Mouse (Mus musculus): ENCODE results near the gene Tagap1. TPM values are rescaled to one million over a fixed set of nuclear protein-coding genes. Genes with fewer than 3 reads are reported as not detected.
"Not testable (repeated sequence)": the region's sequence is repeated elsewhere in the genome, so short reads cannot be mapped to it uniquely, and the experiment has no call there.

The Tagap1 gene
- polyA plus RNA-seq (2012; rRNA removed) (52.7 and 53.0 TPM in 2 replicates), polyA plus RNA-seq (2014; fragmentation: Nextera tagmentation; extraction: Ambion mirVana) (52.3 and 59.7 TPM in 2 replicates)

DNA sequence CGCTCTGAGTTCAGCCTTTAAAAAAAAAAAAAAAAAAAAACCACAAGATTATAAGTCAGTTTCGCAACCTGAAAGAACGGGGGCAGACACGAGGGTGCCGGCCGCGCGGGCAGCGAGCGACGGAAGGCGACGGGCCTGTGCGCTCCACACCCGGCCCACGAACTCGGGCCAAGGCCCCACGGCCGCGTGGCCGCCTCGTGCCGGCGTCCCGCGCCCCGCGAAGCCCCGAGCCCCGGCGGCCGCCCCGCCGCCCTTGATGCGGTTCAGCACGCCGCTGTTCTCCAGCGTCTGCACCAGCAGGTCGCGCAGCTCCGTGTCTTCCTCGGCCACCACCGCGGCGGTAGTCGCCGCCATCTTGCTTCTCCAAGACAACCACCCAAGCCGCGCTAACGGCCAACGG, at the start of gene Tagap1:
TSS of gene Tagap1 (minus strand) at position 381 of the 400 bp plus-strand sequence.
- not testable (repeated sequence) for DNase-seq (ENCODE audit: low spot score); H3K4me1 ChIP-seq (ENCODE audit: control insufficient read depth, insufficient read depth, low read length); H3K27me3 ChIP-seq (ENCODE audit: control insufficient read depth, insufficient read depth, low read length); H3K9me3 ChIP-seq (ENCODE audit: control insufficient read depth, low read length); H3K27ac ChIP-seq (replicated peaks; ENCODE audit: low read depth, low read length); H3K36me3 ChIP-seq (ENCODE audit: control insufficient read depth, insufficient read depth, low read length)
- WGBS = under 1% methylated on average over 40 of the region's 51 CpGs
- peak within 1 kb of the TSS; percentile 43 for H3K4me3 ChIP-seq (replicated peaks; ENCODE audit: low read length)
- H3K4me2 ChIP-seq (replicated peaks; ENCODE audit: low read depth, low read length, severe bottlenecking) = peak within 1 kb of the TSS; percentile 39; the same call in 1 of the 2 replicates
- peak; percentile 13; the same call in 1 of the 2 replicates for ATAC-seq (ENCODE audit: low FRiP score, low read depth)
- peak within 1 kb of the TSS; percentile 61 for H3K9ac ChIP-seq (ENCODE audit: low read depth, low read length, severe bottlenecking)

- not testable (repeated sequence) for H3K36me3 ChIP-seq (ENCODE audit: control insufficient read depth, insufficient read depth, low read length); DNase-seq (ENCODE audit: low spot score); H3K4me1 ChIP-seq (ENCODE audit: control insufficient read depth, insufficient read depth, low read length); H3K27ac ChIP-seq (replicated peaks; ENCODE audit: low read depth, low read length); H3K27me3 ChIP-seq (ENCODE audit: control insufficient read depth, insufficient read depth, low read length); H3K4me3 ChIP-seq (replicated peaks; ENCODE audit: low read length); H3K9ac ChIP-seq (ENCODE audit: low read depth, low read length, severe bottlenecking); H3K9me3 ChIP-seq (ENCODE audit: control insufficient read depth, low read length); H3K4me2 ChIP-seq (replicated peaks; ENCODE audit: low read depth, low read length, severe bottlenecking)
- ATAC-seq (ENCODE audit: low FRiP score, low read depth) = peak; percentile 26; the same call in 1 of the 2 replicates
- WGBS = 50% methylated on average over 4 of the region's 9 CpGs
Observed at GRCm38 (mm10) chr17:7009901-7010300, 48.9 kb upstream of the Tagap1 start.

DNA sequence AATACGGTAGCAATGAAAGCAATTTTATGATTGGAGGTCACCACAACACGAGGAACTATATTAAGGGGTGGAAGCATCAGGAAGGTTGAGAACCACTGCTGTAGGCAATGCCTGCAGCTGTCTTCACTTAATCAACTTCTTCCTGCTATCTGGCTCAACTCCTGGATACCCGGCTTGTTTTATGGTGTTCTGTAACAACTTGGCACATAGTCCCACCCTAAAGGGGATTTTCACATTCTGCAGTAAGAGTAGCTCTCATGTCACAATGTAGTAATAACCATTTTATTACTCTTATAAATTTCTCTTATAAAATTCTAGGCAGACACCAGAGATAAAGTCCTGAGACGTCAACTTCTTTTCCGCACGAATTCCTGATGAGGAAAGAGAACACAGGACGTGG, 48.5 kb upstream of the Tagap1 start:
- H3K4me2 ChIP-seq (replicated peaks; ENCODE audit: low read depth, low read length, severe bottlenecking); H3K27me3 ChIP-seq (ENCODE audit: control insufficient read depth, insufficient read depth, low read length); H3K9ac ChIP-seq (ENCODE audit: low read depth, low read length, severe bottlenecking); H3K4me3 ChIP-seq (replicated peaks; ENCODE audit: low read length); H3K9me3 ChIP-seq (ENCODE audit: control insufficient read depth, low read length); H3K27ac ChIP-seq (replicated peaks; ENCODE audit: low read depth, low read length); DNase-seq (ENCODE audit: low spot score); H3K4me1 ChIP-seq (ENCODE audit: control insufficient read depth, insufficient read depth, low read length); H3K36me3 ChIP-seq (ENCODE audit: control insufficient read depth, insufficient read depth, low read length): not testable (repeated sequence)
- ATAC-seq (ENCODE audit: low FRiP score, low read depth) = peak; percentile 81
- WGBS = no CpG with 5 or more reads among the region's 7 CpGs

- DNase-seq (ENCODE audit: low spot score); H3K9me3 ChIP-seq (ENCODE audit: control insufficient read depth, low read length); H3K27me3 ChIP-seq (ENCODE audit: control insufficient read depth, insufficient read depth, low read length); H3K9ac ChIP-seq (ENCODE audit: low read depth, low read length, severe bottlenecking); H3K4me3 ChIP-seq (replicated peaks; ENCODE audit: low read length); H3K27ac ChIP-seq (replicated peaks; ENCODE audit: low read depth, low read length); H3K4me1 ChIP-seq (ENCODE audit: control insufficient read depth, insufficient read depth, low read length); ATAC-seq (ENCODE audit: low FRiP score, low read depth); H3K4me2 ChIP-seq (replicated peaks; ENCODE audit: low read depth, low read length, severe bottlenecking); H3K36me3 ChIP-seq (ENCODE audit: control insufficient read depth, insufficient read depth, low read length): not testable (repeated sequence)
Observed at GRCm38 (mm10) chr17:7008885-7009284, 47.9 kb upstream of the Tagap1 start.

DNA sequence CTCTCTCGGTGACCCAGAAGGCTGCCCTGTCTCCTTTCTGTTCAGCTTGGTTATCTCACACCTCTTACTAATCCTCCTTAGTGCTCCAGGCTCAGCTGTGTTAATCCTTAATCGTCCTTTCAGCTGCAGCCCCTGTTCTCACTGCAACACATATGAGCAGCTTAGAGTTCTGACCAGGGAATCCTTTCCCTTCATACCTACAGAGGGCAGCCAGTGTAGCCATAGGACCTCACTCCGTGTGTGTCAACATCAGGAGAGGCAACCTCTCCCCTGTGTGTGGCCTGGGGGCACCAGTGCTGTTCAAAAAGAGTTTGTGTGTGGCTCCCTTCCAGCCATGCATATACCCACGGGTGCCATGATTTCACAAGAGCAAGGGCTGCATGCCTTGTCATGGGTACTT, 44.7 kb upstream of the Tagap1 start:
- not testable (repeated sequence) for H3K36me3 ChIP-seq (ENCODE audit: control insufficient read depth, insufficient read depth, low read length); H3K27ac ChIP-seq (replicated peaks; ENCODE audit: low read depth, low read length); ATAC-seq (ENCODE audit: low FRiP score, low read depth); H3K4me2 ChIP-seq (replicated peaks; ENCODE audit: low read depth, low read length, severe bottlenecking); H3K4me3 ChIP-seq (replicated peaks; ENCODE audit: low read length); H3K27me3 ChIP-seq (ENCODE audit: control insufficient read depth, insufficient read depth, low read length); H3K4me1 ChIP-seq (ENCODE audit: control insufficient read depth, insufficient read depth, low read length); H3K9ac ChIP-seq (ENCODE audit: low read depth, low read length, severe bottlenecking); H3K9me3 ChIP-seq (ENCODE audit: control insufficient read depth, low read length); DNase-seq (ENCODE audit: low spot score)
- WGBS = 48% methylated on average over 3 of the region's 4 CpGs

DNA sequence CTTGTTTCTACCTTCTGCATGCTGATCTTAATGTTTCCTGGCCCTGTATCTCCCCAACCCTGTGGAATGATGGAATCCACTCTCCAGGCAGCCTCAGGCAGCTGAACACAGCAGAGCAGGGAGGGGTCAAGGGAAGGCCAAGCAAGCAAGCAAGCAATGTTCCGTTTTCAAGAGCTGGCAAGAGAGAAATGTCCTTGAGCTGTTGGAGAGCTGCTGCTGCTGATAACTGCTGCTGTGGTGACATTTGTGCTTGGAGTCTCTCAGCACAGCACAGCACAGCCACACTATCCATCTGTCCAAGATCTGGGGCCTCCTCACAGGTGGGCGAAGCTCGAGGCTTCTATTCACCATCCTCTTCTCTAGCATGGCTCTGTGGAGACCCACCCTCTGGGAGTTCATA, 42.4 kb upstream of the Tagap1 start:
- H3K9ac ChIP-seq (ENCODE audit: low read depth, low read length, severe bottlenecking); H3K4me3 ChIP-seq (replicated peaks; ENCODE audit: low read length); H3K4me2 ChIP-seq (replicated peaks; ENCODE audit: low read depth, low read length, severe bottlenecking); H3K36me3 ChIP-seq (ENCODE audit: control insufficient read depth, insufficient read depth, low read length); DNase-seq (ENCODE audit: low spot score); ATAC-seq (ENCODE audit: low FRiP score, low read depth); H3K27ac ChIP-seq (replicated peaks; ENCODE audit: low read depth, low read length); H3K4me1 ChIP-seq (ENCODE audit: control insufficient read depth, insufficient read depth, low read length); H3K27me3 ChIP-seq (ENCODE audit: control insufficient read depth, insufficient read depth, low read length); H3K9me3 ChIP-seq (ENCODE audit: control insufficient read depth, low read length): not testable (repeated sequence)
- WGBS = no CpG with 5 or more reads among the region's 3 CpGs

GRCm38 (mm10) chr17:7001790-7002585, 41.0 kb upstream of the Tagap1 start:
- not testable (repeated sequence) for H3K4me3 ChIP-seq (replicated peaks; ENCODE audit: low read length); DNase-seq (ENCODE audit: low spot score); H3K4me2 ChIP-seq (replicated peaks; ENCODE audit: low read depth, low read length, severe bottlenecking); H3K27ac ChIP-seq (replicated peaks; ENCODE audit: low read depth, low read length); H3K27me3 ChIP-seq (ENCODE audit: control insufficient read depth, insufficient read depth, low read length); H3K36me3 ChIP-seq (ENCODE audit: control insufficient read depth, insufficient read depth, low read length); H3K9ac ChIP-seq (ENCODE audit: low read depth, low read length, severe bottlenecking); ATAC-seq (ENCODE audit: low FRiP score, low read depth); H3K9me3 ChIP-seq (ENCODE audit: control insufficient read depth, low read length); H3K4me1 ChIP-seq (ENCODE audit: control insufficient read depth, insufficient read depth, low read length)
- WGBS = 57% methylated on average over 7 of the region's 12 CpGs

DNA sequence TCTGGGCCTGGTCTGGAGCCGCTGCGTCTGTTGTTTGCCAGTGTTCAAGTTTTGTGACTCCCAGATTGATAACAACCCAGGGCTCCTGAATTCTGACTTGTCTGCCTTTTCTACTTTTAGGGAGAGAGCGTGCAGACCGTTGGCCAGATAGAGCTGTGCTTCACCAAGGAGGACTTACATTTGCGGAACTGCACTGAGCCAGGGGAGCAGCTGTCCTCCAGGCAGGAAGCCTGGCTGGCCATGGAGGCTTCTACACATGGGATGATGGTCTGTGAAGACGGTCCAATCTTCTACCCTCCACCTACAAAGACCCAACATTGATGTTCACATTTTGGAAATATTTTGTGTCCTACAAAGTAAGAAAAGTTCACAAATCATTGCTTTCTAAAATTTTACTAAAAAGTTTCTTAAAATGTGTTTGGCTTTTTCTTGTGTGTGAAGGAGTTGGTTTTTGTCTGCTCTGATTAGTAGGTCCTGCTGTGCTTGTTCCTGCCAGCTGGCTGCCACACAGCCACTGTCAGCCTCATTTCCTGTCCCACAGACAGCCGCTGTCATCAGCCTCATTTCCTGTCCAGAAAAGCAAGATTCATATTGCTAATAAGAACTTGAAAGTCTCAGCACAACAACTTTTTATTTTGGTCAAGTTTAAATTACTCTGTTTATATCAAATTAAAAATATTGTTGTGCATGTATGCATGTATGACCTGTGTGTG, 37.0 kb upstream of the Tagap1 start:
- not testable (repeated sequence) for DNase-seq (ENCODE audit: low spot score); H3K4me3 ChIP-seq (replicated peaks; ENCODE audit: low read length); H3K4me1 ChIP-seq (ENCODE audit: control insufficient read depth, insufficient read depth, low read length); H3K9me3 ChIP-seq (ENCODE audit: control insufficient read depth, low read length); H3K4me2 ChIP-seq (replicated peaks; ENCODE audit: low read depth, low read length, severe bottlenecking); H3K27ac ChIP-seq (replicated peaks; ENCODE audit: low read depth, low read length); ATAC-seq (ENCODE audit: low FRiP score, low read depth); H3K36me3 ChIP-seq (ENCODE audit: control insufficient read depth, insufficient read depth, low read length); H3K9ac ChIP-seq (ENCODE audit: low read depth, low read length, severe bottlenecking); H3K27me3 ChIP-seq (ENCODE audit: control insufficient read depth, insufficient read depth, low read length)
- WGBS = 40% methylated on average over 1 of the region's 7 CpGs
